In the genomic region with DNA sequence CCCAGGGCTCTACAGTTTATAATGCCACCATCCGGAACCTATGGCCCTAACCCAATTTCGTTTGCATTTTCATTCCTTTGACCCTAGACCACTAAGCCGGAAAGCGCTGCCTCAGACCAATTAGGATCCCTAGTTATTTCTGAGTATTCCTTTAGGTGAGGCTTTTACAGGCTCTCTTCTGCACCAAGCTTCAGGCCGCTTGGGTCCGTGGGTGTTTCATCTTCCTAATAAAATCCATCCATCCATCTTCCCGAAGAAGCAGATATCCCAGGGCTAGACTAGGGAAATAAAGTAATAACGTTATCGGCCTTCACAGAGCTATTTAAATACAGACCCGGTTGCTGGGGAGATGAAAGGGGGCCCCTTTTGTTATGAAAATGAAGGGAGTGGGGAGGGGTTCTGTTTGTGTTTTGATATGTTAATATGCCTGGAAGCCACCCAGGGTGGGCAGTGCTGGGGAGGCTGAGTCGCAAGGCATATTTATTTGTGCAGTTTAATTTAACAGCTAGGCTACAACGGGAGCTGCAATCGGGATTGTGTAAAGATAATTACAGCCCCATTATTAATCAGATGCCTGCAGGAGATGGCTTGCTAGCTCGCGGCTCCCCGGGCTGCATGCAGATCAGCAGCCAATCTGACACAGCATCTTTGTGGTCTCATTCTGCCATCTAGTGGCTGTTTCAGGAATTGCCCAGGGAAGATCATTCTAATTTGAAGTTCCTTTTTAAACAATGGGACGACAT, we compare ENCODE assay signal across 8 mouse cellular contexts.
A peak's percentile ranks its signal among the peaks of the same experiment; 100 is the strongest.
DNase-seq lines count a peak whose midpoint lies in the region; ATAC-seq and TF ChIP-seq lines count a peak whose summit lies in the region.

No protein-coding gene starts in this region.

- H3K36me3 ChIP-seq in hindbrain, embryonic 11.5 days (ENCODE audit: control insufficient read depth, insufficient read depth, low read length) = no peaks in the 10 kb centered on the region
- no peaks in the 10 kb centered on the region for H3K36me3 ChIP-seq in lung, postnatal 0 days (ENCODE audit: insufficient read depth, low read length)

- TF ChIP-seq CTCF in lung, postnatal 0 days (IDR thresholded peaks at IDR 0.05) = peak; percentile 93

- TF ChIP-seq EP300 in lung, postnatal 0 days (IDR thresholded peaks at IDR 0.05) = no peak

- H3K4me1 ChIP-seq in hindbrain, embryonic 11.5 days (replicated peaks; ENCODE audit: control insufficient read depth, insufficient read depth, low read length) = no peaks in the 10 kb centered on the region
- H3K4me1 ChIP-seq in lung, postnatal 0 days (ENCODE audit: insufficient read depth, low read depth, low read length) = no peaks in the 10 kb centered on the region; the same call in 1 of the 2 replicates

- WGBS in hindbrain, embryonic 11.5 days = 1% methylated on average over 17 of the region's 17 CpGs
- WGBS in lung, postnatal 0 days = 4% methylated on average over 17 of the region's 17 CpGs

- ATAC-seq in hindbrain, embryonic 11.5 days (ENCODE audit: low FRiP score) = peak; percentile 85
- ATAC-seq in lung, postnatal 0 days = no peak; the same call in 1 of the 2 replicates

- peak overlapping the region; percentile 44; the same call in 1 of the 2 replicates for H3K9ac ChIP-seq in hindbrain, embryonic 11.5 days (ENCODE audit: low read depth, low read length)
- no peak overlapping the region for H3K9ac ChIP-seq in lung, postnatal 0 days (replicated peaks; ENCODE audit: low read depth)

- no peaks in the 10 kb centered on the region for H3K27me3 ChIP-seq in hindbrain, embryonic 11.5 days (ENCODE audit: control insufficient read depth, insufficient read depth, low read length)
- peaks cover 5% of the 10 kb centered on the region; the same call in 1 of the 2 replicates for H3K27me3 ChIP-seq in lung, postnatal 0 days (replicated peaks; ENCODE audit: insufficient read depth, low read length)

- DNase-seq in NIH3T3 (ENCODE audit: low read depth) = peak; percentile 90
- DNase-seq in cerebellum, adult 9-10 months = peak; percentile 90
- peak; percentile 75 to 98 for DNase-seq in frontal cortex, adult 2 months (ENCODE audit: extremely low spot score in 1 of 2, low spot score in 1 of 2)
- DNase-seq in hindbrain, embryonic 11.5 days (ENCODE audit: low spot score) = peak; percentile 95
- peak; percentile 89 for DNase-seq in layer of hippocampus, adult 9-11 months
- DNase-seq in lung, postnatal 0 days (ENCODE audit: low spot score) = peak; percentile 84
- DNase-seq in ovary, postnatal 10 days (ENCODE audit: low spot score) = peak; percentile 57
- DNase-seq in thymus, postnatal 10 days (ENCODE audit: low spot score in 2 of 2) = peak; percentile 5 to 64

- H3K9me3 ChIP-seq in hindbrain, embryonic 11.5 days (ENCODE audit: control insufficient read depth, low read length) = no peaks in the 10 kb centered on the region
- H3K9me3 ChIP-seq in lung, postnatal 0 days (ENCODE audit: low read length) = no peaks in the 10 kb centered on the region

- peak overlapping the region; percentile 38 for H3K4me2 ChIP-seq in hindbrain, embryonic 11.5 days (replicated peaks; ENCODE audit: low read depth, low read length)
- peak overlapping the region; percentile 27 for H3K4me2 ChIP-seq in lung, postnatal 0 days (replicated peaks; ENCODE audit: low read depth, low read length)

- peak overlapping the region; percentile 16 for H3K4me3 ChIP-seq in hindbrain, embryonic 11.5 days (ENCODE audit: low read depth, low read length)
- peak overlapping the region; percentile 5; the same call in 1 of the 2 replicates for H3K4me3 ChIP-seq in lung, postnatal 0 days (ENCODE audit: low read depth, low read length)

- peak overlapping the region; percentile 65 for H3K27ac ChIP-seq in hindbrain, embryonic 11.5 days (ENCODE audit: low read depth, low read length)
- H3K27ac ChIP-seq in lung, postnatal 0 days (ENCODE audit: low read length) = no peak overlapping the region

Comparison
In these comparisons a context has a peak if more than half of its experiments do, and no peak if none do; other contexts are left out.
1. DNase-seq: peak in every context shown above with its lines; median percentile 95 in hindbrain, embryonic 11.5 days; 90 in NIH3T3; 90 in cerebellum, adult 9-10 months; 89 in layer of hippocampus, adult 9-11 months; 86 in frontal cortex, adult 2 months; 84 in lung, postnatal 0 days; 57 in ovary, postnatal 10 days; 34 in thymus, postnatal 10 days.